Mouse (Mus musculus) heart, adult 2 months (tissue): ENCODE data around the gene Prkcg.

Experiments
- CTCF ChIP-seq: fragments of 200-600 bp; IDR thresholded peaks from 2 replicates; pipeline ENCODE4 v1.8.1; 2022; ENCODE audit warnings: antibody characterized with exemption, mild to moderate bottlenecking, moderate library complexity
- EP300 ChIP-seq: fragments of 200-500 bp; IDR thresholded peaks from 2 replicates; pipeline ENCODE4 v1.6.1; 2011; ENCODE audit warnings: low read depth, low read length, control low read depth; ENCODE audit not compliant: insufficient read depth
- POLR2A ChIP-seq: fragments of 200-500 bp; IDR thresholded peaks from 2 replicates; pipeline ENCODE4 v1.6.1; 2011; ENCODE audit warnings: mild to moderate bottlenecking, low read depth, low read length, control low read depth; ENCODE audit not compliant: insufficient read depth

GRCm38 (mm10) chr7:3348326-3348725, 59.3 kb downstream of the Prkcg start:
- TF ChIP-seq CTCF (no peak), EP300 (no peak), POLR2A (no peak)
